Mouse (Mus musculus) adrenal gland, postnatal 25 days (tissue): ENCODE data around the gene Gtse1. TPM values are rescaled to one million over a fixed set of nuclear protein-coding genes. Genes with fewer than 3 reads are reported as not detected.
A peak's percentile ranks its signal among the peaks of the same experiment; 100 is the strongest.
"Not testable (repeated sequence)": the region's sequence is repeated elsewhere in the genome, so short reads cannot be mapped to it uniquely, and the experiment has no call there.

Experiments
- DNase-seq: peaks from one replicate; pipeline ENCODE4 v3.0.0; 2021; ENCODE audit warnings: mixed read lengths
- long read RNA-seq: library from polyadenylated mRNA; stranded (forward); transcript quantifications from one replicate; pipeline ENCODE4 v2.0.0, GENCODE M21; 2021
- total RNA-seq: library from RNA; stranded (reverse); gene quantifications from 2 replicates; pipeline ENCODE4 v1.2.3, GENCODE M21; 2021

Gtse1 gene
- total RNA-seq: 2.3 and 3.8 TPM in 2 replicates
- long read RNA-seq, partial matches to known transcripts: 1 of 2 reads
- long read RNA-seq, other reads (novel, unspliced or antisense): 0 of 2 reads

GRCm38 (mm10) chr15:85859490-85860031, at the start of gene Gtse1:
Gene Gtse1, plus strand, starts transcription at chr15:85859745.
- peak; percentile 88 for DNase-seq

- DNase-seq: no peak
These were observed 49.1 kb upstream of the Gtse1 start for GRCm38 (mm10) chr15:85810462-85810805.

GRCm38 (mm10) chr15:85810806-85811521, 48.6 kb upstream of the Gtse1 start:
- peak; percentile 33 for DNase-seq

- peak; percentile 99 for DNase-seq
These were observed 47.8 kb upstream of the Gtse1 start, which contains the start of gene Cdpf1 for GRCm38 (mm10) chr15:85811535-85812277. Gene Cdpf1, minus strand, starts transcription at chr15:85811697.

- no peak for DNase-seq
These were observed 46.1 kb upstream of the Gtse1 start for GRCm38 (mm10) chr15:85813428-85813827.

GRCm38 (mm10) chr15:85821203-85822010, 38.1 kb upstream of the Gtse1 start, which contains the start of gene Pkdrej:
Gene Pkdrej, minus strand, starts transcription at chr15:85821734.
- DNase-seq: peak; percentile 66

GRCm38 (mm10) chr15:85822011-85822359, 37.6 kb upstream of the Gtse1 start:
- no peak for DNase-seq

GRCm38 (mm10) chr15:85826676-85827075, 32.9 kb upstream of the Gtse1 start:
- DNase-seq: no peak

- no peak for DNase-seq
These were observed 31.5 kb upstream of the Gtse1 start for GRCm38 (mm10) chr15:85828071-85828470.

GRCm38 (mm10) chr15:85829470-85829869, 30.1 kb upstream of the Gtse1 start:
- no peak for DNase-seq

GRCm38 (mm10) chr15:85831954-85832590, 27.5 kb upstream of the Gtse1 start, which contains the start of gene Ttc38:
Gene Ttc38, plus strand, starts transcription at chr15:85832306.
- peak; percentile 86 for DNase-seq

GRCm38 (mm10) chr15:85832599-85832998, 26.9 kb upstream of the Gtse1 start:
- no peak for DNase-seq

GRCm38 (mm10) chr15:85835335-85835734, 24.2 kb upstream of the Gtse1 start:
- DNase-seq: no peak

- no peak for DNase-seq
These were observed 22.7 kb upstream of the Gtse1 start for GRCm38 (mm10) chr15:85836887-85837286.

- no peak for DNase-seq
These were observed 18.6 kb upstream of the Gtse1 start for GRCm38 (mm10) chr15:85840983-85841382.

GRCm38 (mm10) chr15:85841796-85842360, 17.7 kb upstream of the Gtse1 start:
- DNase-seq: no peak

- DNase-seq: no peak
These were observed 14.5 kb upstream of the Gtse1 start for GRCm38 (mm10) chr15:85845071-85845470.

GRCm38 (mm10) chr15:85851656-85852392, 7.7 kb upstream of the Gtse1 start:
- DNase-seq: no peak

GRCm38 (mm10) chr15:85858980-85859489, 510 bp upstream of the Gtse1 start:
- no peak for DNase-seq

- DNase-seq: not testable (repeated sequence)
These were observed 6.4 kb downstream of the Gtse1 start for GRCm38 (mm10) chr15:85865913-85866312.
